Mouse (Mus musculus) bone marrow, adult 2 months (tissue): ENCODE measurements around the gene Ly6g6f. TPM values are rescaled to one million over a fixed set of nuclear protein-coding genes. Genes with fewer than 3 reads are reported as not detected.

Experiments
- H3K27ac ChIP-seq: fragments of 200-500 bp; 2 replicates; pipeline ENCODE4 v1.5.1; 2012; ENCODE audit warnings: low read depth, mild to moderate bottlenecking, control low read depth, inconsistent platforms, low read length; ENCODE audit not compliant: control insufficient read depth, poor library complexity, insufficient read depth
- H3K4me1 ChIP-seq: fragments of 200-500 bp; 2 replicates; pipeline ENCODE4 v1.6.1; 2011; ENCODE audit warnings: low read length; ENCODE audit not compliant: control insufficient read depth, insufficient read depth
- H3K4me3 ChIP-seq: fragments of 200-500 bp; replicated peaks from 2 replicates; pipeline ENCODE3; 2011; ENCODE audit warnings: mild to moderate bottlenecking, low read depth, low read length, control low read depth; ENCODE audit not compliant: control insufficient read depth
- CTCF ChIP-seq: fragments of 200-500 bp; IDR thresholded peaks from 2 replicates; pipeline ENCODE4 v1.5.1; 2011; ENCODE audit warnings: low read length, control low read depth; ENCODE audit not compliant: control insufficient read depth, insufficient read depth
- POLR2A ChIP-seq: fragments of 200-500 bp; IDR thresholded peaks from 2 replicates; pipeline ENCODE4 v1.6.1; 2011; ENCODE audit warnings: low read depth, mild to moderate bottlenecking, control low read depth, low read length, borderline replicate concordance; ENCODE audit not compliant: control insufficient read depth
- WGBS: fragments of 180-500 bp; shearing (Covaris S2); methylation state at CpG from one replicate; pipeline ENCODE4 v1.1.7; 2018; 5-methylcytosine and 5-hydroxymethylcytosine counted together
- polyA plus RNA-seq: library from polyadenylated mRNA; stranded (reverse); fragments of >200 nt; gene quantifications from 2 replicates; pipeline ENCODE4 v1.2.4, GENCODE M21; 2011; ENCODE audit warnings: low replicate concordance; ENCODE audit not compliant: missing spikeins, insufficient read depth, insufficient read length

Ly6g6f gene
- polyA plus RNA-seq, 1 experiment = 53.1 TPM

DNA sequence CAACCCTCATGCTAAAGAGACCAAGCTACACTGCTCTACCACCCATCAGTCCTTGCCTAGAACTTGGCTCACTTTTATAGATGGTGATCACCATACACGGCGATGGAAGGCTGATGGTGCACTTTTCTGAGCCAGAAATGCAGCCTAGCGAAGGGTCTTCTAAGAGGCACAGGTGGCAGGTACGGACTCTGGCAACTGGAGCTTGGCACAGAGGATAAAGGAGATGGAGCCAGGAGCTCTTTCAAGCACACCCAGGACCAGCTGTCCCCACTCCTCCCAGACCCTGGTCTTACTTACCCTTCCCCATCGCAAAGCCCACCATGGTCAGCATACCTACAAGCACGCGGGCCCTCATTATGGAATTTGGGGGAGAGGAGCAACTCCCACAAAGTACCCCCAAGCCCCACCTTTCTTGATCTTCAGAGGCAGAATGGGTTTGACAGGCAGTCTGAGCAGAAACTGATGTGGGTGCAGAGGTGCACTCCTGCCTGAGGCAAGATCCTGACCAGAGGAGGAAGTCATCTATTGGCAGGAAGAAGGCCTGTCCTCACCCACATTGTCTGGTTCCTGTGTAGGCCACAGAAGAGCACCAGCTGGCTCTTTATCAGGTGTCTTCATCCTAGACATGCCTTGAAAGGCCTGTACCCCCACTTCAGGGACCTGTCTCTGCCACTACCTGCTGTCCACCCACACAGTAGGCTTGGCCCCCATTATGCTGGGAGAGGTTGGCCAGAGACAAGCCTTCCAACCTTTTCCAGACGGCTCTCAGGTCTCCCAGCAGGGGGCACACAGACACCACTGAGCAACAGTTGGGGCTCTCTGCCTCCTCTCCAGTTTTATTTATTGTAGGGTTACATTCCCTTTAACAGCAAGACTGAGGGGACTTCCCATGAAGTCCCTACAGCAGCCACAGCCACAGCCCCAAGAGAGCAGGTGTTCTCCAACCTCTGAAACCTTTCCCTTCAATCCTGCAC is 29.9 kb upstream of the Ly6g6f start, which contains the start of gene Ly6g5b:
Ly6g5b (minus strand) TSS at position 383 of the 974 bp plus-strand sequence.
- Histone ChIP-seq H3K4me3 (no peak within 1 kb of the TSS), H3K27ac (peak within 1 kb of the TSS; percentile 75), H3K4me1 (peaks cover 3% of the 10 kb centered on the region; the same call in 1 of the 2 replicates)
- TF ChIP-seq POLR2A (no peak), CTCF (peak; percentile 67)
- 77% methylated on average over 8 of the region's 8 CpGs for WGBS

GRCm38 (mm10) chr17:35111774-35112173 is 26.4 kb upstream of the Ly6g6f start:
- Histone ChIP-seq H3K27ac (no peak overlapping the region), H3K4me3 (no peak overlapping the region), H3K4me1 (peaks cover 2% of the 10 kb centered on the region; the same call in 1 of the 2 replicates)
- WGBS = 81% methylated on average over 9 of the region's 9 CpGs
- TF ChIP-seq POLR2A (no peak), CTCF (no peak)

- no peak within 1 kb of the TSS for H3K4me3 ChIP-seq
- no peak within 1 kb of the TSS for H3K27ac ChIP-seq
- TF ChIP-seq CTCF = no peak
- no peak for TF ChIP-seq POLR2A
- no peaks in the 10 kb centered on the region; the same call in 1 of the 2 replicates for H3K4me1 ChIP-seq
- 82% methylated on average over 6 of the region's 6 CpGs for WGBS
These were observed 22.7 kb upstream of the Ly6g6f start, which contains the start of gene Ly6g5c for GRCm38 (mm10) chr17:35108097-35108496. Gene Ly6g5c (plus strand): TSS chr17:35108279.

GRCm38 (mm10) chr17:35106522-35106921 is 21.1 kb upstream of the Ly6g6f start:
- Histone ChIP-seq H3K27ac (no peak overlapping the region), H3K4me1 (no peaks in the 10 kb centered on the region; the same call in 1 of the 2 replicates), H3K4me3 (no peak overlapping the region)
- no peak for TF ChIP-seq CTCF
- TF ChIP-seq POLR2A = no peak
- WGBS = 77% methylated on average over 3 of the region's 3 CpGs

GRCm38 (mm10) chr17:35105740-35106389 is 20.5 kb upstream of the Ly6g6f start:
- Histone ChIP-seq H3K4me3 (no peak overlapping the region), H3K4me1 (no peaks in the 10 kb centered on the region; the same call in 1 of the 2 replicates), H3K27ac (no peak overlapping the region)
- TF ChIP-seq CTCF (peak; percentile 68), POLR2A (peak; percentile 33; the same call in 1 of the 2 replicates)
- WGBS = 24% methylated on average over 13 of the region's 13 CpGs

GRCm38 (mm10) chr17:35104754-35105153 is 19.3 kb upstream of the Ly6g6f start:
- H3K4me1 ChIP-seq = no peaks in the 10 kb centered on the region; the same call in 1 of the 2 replicates
- 67% methylated on average over 6 of the region's 6 CpGs for WGBS
- peak overlapping the region; percentile 36 for H3K27ac ChIP-seq
- TF ChIP-seq CTCF (no peak), POLR2A (no peak)
- no peak overlapping the region for H3K4me3 ChIP-seq

GRCm38 (mm10) chr17:35104079-35104478 is 18.7 kb upstream of the Ly6g6f start:
- Histone ChIP-seq H3K4me1 (no peaks in the 10 kb centered on the region; the same call in 1 of the 2 replicates), H3K27ac (peak overlapping the region; percentile 36), H3K4me3 (no peak overlapping the region)
- 83% methylated on average over 7 of the region's 7 CpGs for WGBS
- TF ChIP-seq CTCF (no peak), POLR2A (no peak)
